Mouse (Mus musculus): ENCODE measurements around the gene Trpc2. TPM values are rescaled to one million over a fixed set of nuclear protein-coding genes. Genes with fewer than 3 reads are reported as not detected.

Trpc2 gene
- polyA plus RNA-seq, 1 experiment, result not detected

DNA sequence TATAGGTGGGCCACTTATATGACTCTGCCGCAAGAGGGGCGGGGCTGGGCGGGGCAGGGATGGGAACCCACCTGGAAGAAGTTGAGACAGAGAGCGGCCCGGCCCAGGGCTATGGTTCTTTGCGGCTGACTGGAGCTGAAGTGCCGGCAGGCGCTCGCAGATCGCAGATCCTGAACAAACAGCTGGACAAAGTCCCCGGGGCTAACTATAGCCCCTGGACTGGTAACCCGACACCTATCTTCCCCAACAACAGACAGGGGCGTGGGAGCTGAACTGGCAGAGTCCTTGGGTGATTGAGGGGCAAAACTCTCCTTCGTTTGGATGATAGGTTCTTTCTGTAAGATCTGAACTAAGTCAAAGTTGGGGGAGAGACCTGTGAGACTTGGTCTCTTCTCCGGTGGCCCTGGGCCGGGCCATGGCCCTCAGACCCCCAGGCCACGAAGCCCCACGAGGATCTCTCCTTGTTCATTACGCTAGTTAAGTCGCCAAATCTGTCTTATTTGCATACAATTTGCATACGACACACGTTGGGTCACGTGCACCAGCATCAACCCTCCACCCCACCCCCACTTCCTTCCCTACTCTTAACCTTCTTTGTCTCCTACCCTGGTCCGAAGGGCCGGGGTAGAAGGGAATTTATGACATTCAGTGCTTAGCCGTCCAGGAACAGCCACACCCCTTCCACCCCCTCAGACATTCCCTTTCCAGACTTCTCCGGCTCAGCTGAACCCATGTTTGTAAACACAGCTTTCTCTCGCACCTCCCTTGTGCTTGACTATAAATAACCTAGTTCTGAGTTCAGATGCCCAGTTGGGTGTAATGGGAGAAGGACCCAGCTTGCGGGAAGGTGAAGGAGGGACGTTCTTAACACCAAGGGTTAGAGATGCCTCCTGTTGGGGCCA, 17.1 kb downstream of the Trpc2 start:
- no peaks in the 10 kb centered on the region for H3K9me3 ChIP-seq (replicated peaks; ENCODE audit: control insufficient read depth, insufficient read depth, low read length, poor library complexity, severe bottlenecking)
- H3K9ac ChIP-seq (ENCODE audit: low read depth, poor library complexity, severe bottlenecking), result 0 out of 2 replicates have a peak overlapping the region, but pooled peaks have one; percentile 2
- H3K27me3 ChIP-seq (ENCODE audit: control insufficient read depth, insufficient read depth, low read length, poor library complexity, severe bottlenecking), result no peaks in the 10 kb centered on the region
- TF ChIP-seq CTCF (IDR thresholded peaks at IDR 0.05; ENCODE audit: low read depth, low read length), result no peak
- peak; percentile 72 for TF ChIP-seq EP300 (IDR thresholded peaks at IDR 0.05; ENCODE audit: insufficient read depth, low read depth, low read length)
- no peak for TF ChIP-seq POLR2A (IDR thresholded peaks at IDR 0.05; ENCODE audit: insufficient read depth, low read length)
- peaks cover 9% of the 10 kb centered on the region for H3K4me1 ChIP-seq (ENCODE audit: control insufficient read depth, insufficient read depth, low read length)
- H3K36me3 ChIP-seq (ENCODE audit: control insufficient read depth, insufficient read depth, low read length, poor library complexity, severe bottlenecking), result no peaks in the 10 kb centered on the region
- H3K4me3 ChIP-seq (ENCODE audit: low read depth, low read length), result peak overlapping the region; percentile 24
- peak overlapping the region; percentile 82 for H3K27ac ChIP-seq (ENCODE audit: insufficient read depth, low read length)

DNA sequence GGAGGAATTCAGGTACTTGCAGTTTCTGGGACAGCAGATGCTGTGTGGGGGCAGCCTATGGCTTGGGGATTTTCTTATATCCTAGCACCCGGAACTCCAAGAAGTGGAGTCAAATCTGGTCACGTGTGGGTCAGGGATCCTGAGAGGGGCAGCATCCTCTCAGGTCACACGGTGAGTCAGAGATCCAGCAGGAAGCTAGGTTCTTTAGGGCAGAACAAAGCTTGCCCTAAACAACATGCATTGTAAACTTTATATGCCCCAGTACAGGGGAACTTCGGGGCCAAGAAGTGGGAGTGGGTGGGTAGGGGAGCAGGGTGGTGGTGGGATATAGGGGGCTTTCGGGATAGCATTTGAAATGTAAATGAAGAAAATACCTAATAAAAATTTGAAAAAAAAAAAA, 18.0 kb downstream of the Trpc2 start:
- Histone ChIP-seq H3K9ac (ENCODE audit: low read depth, poor library complexity, severe bottlenecking) (no peak overlapping the region), H3K36me3 (ENCODE audit: control insufficient read depth, insufficient read depth, low read length, poor library complexity, severe bottlenecking) (no peaks in the 10 kb centered on the region), H3K4me1 (ENCODE audit: control insufficient read depth, insufficient read depth, low read length) (peaks cover 9% of the 10 kb centered on the region), H3K27ac (ENCODE audit: insufficient read depth, low read length) (peak overlapping the region; percentile 82), H3K9me3 (replicated peaks; ENCODE audit: control insufficient read depth, insufficient read depth, low read length, poor library complexity, severe bottlenecking) (no peaks in the 10 kb centered on the region), H3K4me3 (ENCODE audit: low read depth, low read length) (no peak overlapping the region), H3K27me3 (ENCODE audit: control insufficient read depth, insufficient read depth, low read length, poor library complexity, severe bottlenecking) (no peaks in the 10 kb centered on the region)
- TF ChIP-seq CTCF (IDR thresholded peaks at IDR 0.05; ENCODE audit: low read depth, low read length), result no peak
- no peak for TF ChIP-seq EP300 (IDR thresholded peaks at IDR 0.05; ENCODE audit: insufficient read depth, low read depth, low read length)
- no peak for TF ChIP-seq POLR2A (IDR thresholded peaks at IDR 0.05; ENCODE audit: insufficient read depth, low read length)

DNA sequence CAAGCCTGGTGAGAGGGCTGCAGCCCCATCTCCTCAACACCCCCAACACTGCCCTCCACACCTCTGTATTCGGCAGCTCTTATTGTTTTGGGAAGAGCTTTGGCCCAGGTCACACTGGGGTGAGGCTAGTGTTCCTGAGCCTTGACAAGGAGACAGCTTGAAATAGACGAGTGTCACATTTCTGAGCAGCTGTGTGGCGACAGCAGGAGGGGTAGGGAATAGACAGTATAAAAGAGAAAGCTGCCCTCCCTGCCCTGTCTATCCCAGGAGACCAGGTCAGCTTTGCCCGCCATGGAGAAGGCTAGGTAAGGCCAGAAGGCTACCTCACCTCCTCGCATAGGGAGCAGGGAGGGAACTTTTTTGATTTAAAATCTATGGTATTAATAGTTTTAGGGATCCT, 18.6 kb downstream of the Trpc2 start, which contains the start of gene Art1:
TSS of gene Art1 (plus strand) at position 257 of the 400 bp plus-strand sequence.
- H3K36me3 ChIP-seq (ENCODE audit: control insufficient read depth, insufficient read depth, low read length, poor library complexity, severe bottlenecking), result no peaks in the 10 kb centered on the region
- peak within 1 kb of the TSS; percentile 82 for H3K27ac ChIP-seq (ENCODE audit: insufficient read depth, low read length)
- peak within 1 kb of the TSS; percentile 58 for H3K4me3 ChIP-seq (ENCODE audit: low read depth, low read length)
- H3K9ac ChIP-seq (ENCODE audit: low read depth, poor library complexity, severe bottlenecking), result peak within 1 kb of the TSS; percentile 14
- no peaks in the 10 kb centered on the region for H3K9me3 ChIP-seq (replicated peaks; ENCODE audit: control insufficient read depth, insufficient read depth, low read length, poor library complexity, severe bottlenecking)
- no peaks in the 10 kb centered on the region for H3K27me3 ChIP-seq (ENCODE audit: control insufficient read depth, insufficient read depth, low read length, poor library complexity, severe bottlenecking)
- TF ChIP-seq POLR2A (IDR thresholded peaks at IDR 0.05; ENCODE audit: insufficient read depth, low read length), result no peak
- peaks cover 9% of the 10 kb centered on the region for H3K4me1 ChIP-seq (ENCODE audit: control insufficient read depth, insufficient read depth, low read length)

DNA sequence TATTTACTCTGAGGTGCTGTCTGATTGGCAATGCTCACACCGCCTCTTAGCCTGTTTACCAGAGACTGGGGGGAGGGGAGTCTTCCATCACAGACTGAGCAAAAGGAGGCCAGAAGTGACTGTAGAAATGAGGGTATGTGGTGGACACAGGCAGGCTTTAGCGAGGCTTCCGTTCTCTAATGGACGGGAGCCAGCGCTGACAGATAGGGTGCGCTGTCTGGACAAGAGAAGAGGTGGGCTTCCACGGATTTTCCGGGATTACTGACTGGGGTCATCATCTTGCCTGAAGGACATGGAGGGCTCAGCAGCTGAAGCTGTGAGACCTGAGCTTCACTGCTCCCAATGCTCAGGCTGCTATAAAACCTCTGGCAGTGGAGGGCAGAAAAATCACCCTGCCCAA, 19.3 kb downstream of the Trpc2 start:
- Histone ChIP-seq H3K9me3 (replicated peaks; ENCODE audit: control insufficient read depth, insufficient read depth, low read length, poor library complexity, severe bottlenecking) (no peaks in the 10 kb centered on the region), H3K36me3 (ENCODE audit: control insufficient read depth, insufficient read depth, low read length, poor library complexity, severe bottlenecking) (no peaks in the 10 kb centered on the region), H3K27me3 (ENCODE audit: control insufficient read depth, insufficient read depth, low read length, poor library complexity, severe bottlenecking) (no peaks in the 10 kb centered on the region), H3K4me3 (ENCODE audit: low read depth, low read length) (peak overlapping the region; percentile 58), H3K9ac (ENCODE audit: low read depth, poor library complexity, severe bottlenecking) (peak overlapping the region; percentile 14), H3K27ac (ENCODE audit: insufficient read depth, low read length) (0 out of 2 replicates have a peak overlapping the region, but pooled peaks have one; percentile 3), H3K4me1 (ENCODE audit: control insufficient read depth, insufficient read depth, low read length) (peaks cover 9% of the 10 kb centered on the region)
- TF ChIP-seq EP300 (IDR thresholded peaks at IDR 0.05; ENCODE audit: insufficient read depth, low read depth, low read length), result no peak
- TF ChIP-seq CTCF (IDR thresholded peaks at IDR 0.05; ENCODE audit: low read depth, low read length), result peak; percentile 34

- no peak for TF ChIP-seq CTCF (IDR thresholded peaks at IDR 0.05; ENCODE audit: low read depth, low read length)
- peak; percentile 38 for TF ChIP-seq POLR2A (IDR thresholded peaks at IDR 0.05; ENCODE audit: insufficient read depth, low read length)
- H3K4me1 ChIP-seq (ENCODE audit: control insufficient read depth, insufficient read depth, low read length), result peaks cover 9% of the 10 kb centered on the region
- H3K4me3 ChIP-seq (ENCODE audit: low read depth, low read length), result peak overlapping the region; percentile 58
- H3K36me3 ChIP-seq (ENCODE audit: control insufficient read depth, insufficient read depth, low read length, poor library complexity, severe bottlenecking), result no peaks in the 10 kb centered on the region
- no peaks in the 10 kb centered on the region for H3K9me3 ChIP-seq (replicated peaks; ENCODE audit: control insufficient read depth, insufficient read depth, low read length, poor library complexity, severe bottlenecking)
- 0 out of 2 replicates have a peak overlapping the region, but pooled peaks have one; percentile 3 for H3K27ac ChIP-seq (ENCODE audit: insufficient read depth, low read length)
- no peaks in the 10 kb centered on the region for H3K27me3 ChIP-seq (ENCODE audit: control insufficient read depth, insufficient read depth, low read length, poor library complexity, severe bottlenecking)
- peak overlapping the region; percentile 14 for H3K9ac ChIP-seq (ENCODE audit: low read depth, poor library complexity, severe bottlenecking)
Measured at GRCm38 (mm10) chr7:102102696-102103095, 19.8 kb downstream of the Trpc2 start.

DNA sequence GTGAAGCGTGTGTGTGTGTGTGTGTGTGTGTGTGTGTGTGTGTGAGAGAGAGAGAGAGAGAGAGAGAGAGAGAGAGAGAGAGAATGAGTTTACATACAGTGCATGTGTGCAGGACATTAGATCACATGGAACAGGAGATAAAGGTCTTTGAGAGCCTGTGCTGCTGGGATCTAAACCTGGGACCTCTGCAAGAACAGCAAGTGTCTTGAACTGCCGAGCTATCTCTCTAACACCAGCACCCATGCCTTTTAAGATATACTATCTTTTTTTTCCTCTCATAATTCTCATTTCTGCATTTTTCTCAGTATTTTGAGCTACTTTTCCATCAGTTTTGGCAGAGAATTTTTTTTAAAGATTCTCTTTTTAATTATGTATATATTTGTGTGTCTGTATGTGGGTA, 20.6 kb downstream of the Trpc2 start:
- no peak overlapping the region for H3K27ac ChIP-seq (ENCODE audit: insufficient read depth, low read length)
- no peaks in the 10 kb centered on the region for H3K27me3 ChIP-seq (ENCODE audit: control insufficient read depth, insufficient read depth, low read length, poor library complexity, severe bottlenecking)
- H3K36me3 ChIP-seq (ENCODE audit: control insufficient read depth, insufficient read depth, low read length, poor library complexity, severe bottlenecking), result no peaks in the 10 kb centered on the region
- TF ChIP-seq POLR2A (IDR thresholded peaks at IDR 0.05; ENCODE audit: insufficient read depth, low read length), result no peak
- no peak for TF ChIP-seq CTCF (IDR thresholded peaks at IDR 0.05; ENCODE audit: low read depth, low read length)
- TF ChIP-seq EP300 (IDR thresholded peaks at IDR 0.05; ENCODE audit: insufficient read depth, low read depth, low read length), result no peak
- no peak overlapping the region for H3K9ac ChIP-seq (ENCODE audit: low read depth, poor library complexity, severe bottlenecking)
- no peaks in the 10 kb centered on the region for H3K9me3 ChIP-seq (replicated peaks; ENCODE audit: control insufficient read depth, insufficient read depth, low read length, poor library complexity, severe bottlenecking)
- H3K4me3 ChIP-seq (ENCODE audit: low read depth, low read length), result no peak overlapping the region
- H3K4me1 ChIP-seq (ENCODE audit: control insufficient read depth, insufficient read depth, low read length), result peaks cover 9% of the 10 kb centered on the region
